Mouse (Mus musculus) spleen, postnatal 4 days (tissue): ENCODE data around the gene Kcnk3.

ENCODE experiments used
- DNase-seq, 2 experiments: peaks; one replicate each; pipeline ENCODE4 v3.0.0; 2022; ENCODE audit warnings: low spot score in 2 of 2

Gene Kcnk3

DNA sequence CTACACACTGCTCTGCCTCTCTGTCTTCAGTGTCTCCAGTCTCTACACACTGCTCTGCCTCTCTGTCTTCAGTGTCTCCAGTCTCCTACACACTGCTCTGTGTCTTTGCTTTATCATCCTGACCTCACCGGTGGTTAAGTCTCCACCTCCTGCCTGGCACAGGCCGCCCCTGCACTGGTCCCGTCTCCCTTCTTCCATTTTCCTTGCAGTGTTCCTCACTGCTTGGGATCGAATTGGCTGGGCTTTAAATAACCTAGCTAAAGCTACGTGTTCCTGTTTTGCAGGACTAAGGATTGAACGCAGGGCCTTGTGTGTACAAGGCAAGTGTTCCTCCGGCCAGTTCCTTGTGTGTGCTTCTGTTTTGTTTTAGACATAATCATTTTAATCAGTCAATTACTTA lies 82.1 kb downstream of the Kcnk3 start:
- no peak for DNase-seq

DNA sequence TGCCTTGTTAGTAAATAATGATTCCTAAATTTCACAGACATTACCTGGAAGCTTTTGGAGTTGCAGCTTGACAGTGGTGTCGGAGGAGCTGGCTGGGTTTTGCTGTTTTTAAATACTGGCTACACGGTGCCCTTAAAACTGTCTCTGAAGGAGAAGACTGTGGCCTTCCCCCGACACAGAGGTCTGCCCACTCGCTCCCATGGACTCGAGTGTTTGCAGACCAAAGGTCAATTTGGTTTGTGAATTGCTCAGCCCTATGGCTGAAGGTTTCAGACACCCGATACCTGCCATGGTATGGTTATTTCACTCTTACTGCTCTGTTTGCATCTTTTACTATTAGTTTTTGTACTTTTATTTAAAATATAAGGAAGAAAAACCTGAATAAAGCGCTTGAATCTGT lies 86.0 kb downstream of the Kcnk3 start:
- DNase-seq = no peak
